Mouse (Mus musculus) forebrain, embryonic 15.5 days (tissue): ENCODE measurements at regions not wholly inside any gene's neighbourhood (a gene's known extent, or its start where the extent isn't known, plus 50 kb on each side); places are given as distances from the start of the nearest gene placed in this dataset.

Source experiments
- ATAC-seq: fragments of 200-750 bp; cut with Nextera tagmentation; replicated peaks from 2 replicates; pipeline ENCODE4 v1.8.0; 2017; ENCODE audit warnings: mild to moderate bottlenecking, moderate TSS enrichment, moderate library complexity
- H3K27ac ChIP-seq: fragments of 300-500 bp; sonication (generic); replicated peaks from 2 replicates; pipeline ENCODE4 v1.5.1; 2015; ENCODE audit warnings: mild to moderate bottlenecking, inconsistent platforms
- H3K27me3 ChIP-seq: fragments of 300-500 bp; sonication (generic); 2 replicates; pipeline ENCODE4 v1.6.1; 2015; ENCODE audit warnings: inconsistent platforms
- H3K36me3 ChIP-seq: fragments of 300-500 bp; sonication (generic); 2 replicates; pipeline ENCODE4 v1.6.1; 2015; ENCODE audit warnings: mild to moderate bottlenecking, inconsistent platforms
- H3K4me1 ChIP-seq: fragments of 300-500 bp; sonication (generic); 2 replicates; pipeline ENCODE4 v1.6.1; 2015; ENCODE audit warnings: inconsistent platforms
- H3K4me2 ChIP-seq: fragments of 300-500 bp; sonication (generic); replicated peaks from 2 replicates; pipeline ENCODE4 v1.6.1; 2015; ENCODE audit warnings: mild to moderate bottlenecking, inconsistent platforms
- H3K4me3 ChIP-seq: fragments of 300-500 bp; sonication (generic); 2 replicates; pipeline ENCODE4 v1.5.1; 2015; ENCODE audit warnings: mild to moderate bottlenecking, inconsistent platforms
- H3K9ac ChIP-seq: fragments of 300-500 bp; sonication (generic); replicated peaks from 2 replicates; pipeline ENCODE4 v1.6.1; 2015; ENCODE audit warnings: mild to moderate bottlenecking, inconsistent platforms
- H3K9me3 ChIP-seq: fragments of 300-500 bp; sonication (generic); 2 replicates; pipeline ENCODE4 v1.6.1; 2016; ENCODE audit warnings: inconsistent platforms
- WGBS: fragments of 180-500 bp; shearing (Covaris S2); methylation state at CpG from one replicate; pipeline ENCODE4 v1.1.7; 2015; ENCODE audit warnings: mixed read lengths; 5-methylcytosine and 5-hydroxymethylcytosine counted together

DNA sequence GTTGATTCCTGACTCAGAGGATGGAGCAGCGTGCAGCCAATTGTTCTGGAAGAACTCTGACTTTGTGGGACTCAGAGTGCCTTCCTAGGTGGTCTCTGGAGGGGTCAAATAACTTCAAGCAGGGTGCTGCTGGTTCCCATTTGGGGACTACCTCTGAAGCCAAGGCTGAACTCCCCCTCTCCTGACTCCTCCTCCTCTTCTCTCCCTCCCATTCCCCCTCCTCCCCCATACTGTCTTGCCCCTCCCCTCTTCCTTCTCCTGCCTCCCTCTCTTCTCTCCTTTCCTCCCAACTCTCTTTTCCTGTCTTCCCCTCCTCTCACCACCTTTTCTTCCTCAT, 632.1 kb downstream of the Zfp706 start:
- Histone ChIP-seq H3K4me3 (no peak overlapping the region; the same call in 1 of the 2 replicates), H3K9ac (0 out of 2 replicates have a peak overlapping the region, but pooled peaks have one; percentile 39), H3K27ac (no peak overlapping the region), H3K27me3 (0 out of 2 replicates have a peak, but pooled peaks cover 3% of the 10 kb centered on the region), H3K36me3 (no peaks in the 10 kb centered on the region), H3K9me3 (no peaks in the 10 kb centered on the region), H3K4me1 (peaks cover 18% of the 10 kb centered on the region), H3K4me2 (peak overlapping the region; percentile 67)
- WGBS, result 0% methylated on average over 1 of the region's 1 CpGs
- ATAC-seq, result 0 out of 2 replicates have a peak, but pooled peaks have one; percentile 59

DNA sequence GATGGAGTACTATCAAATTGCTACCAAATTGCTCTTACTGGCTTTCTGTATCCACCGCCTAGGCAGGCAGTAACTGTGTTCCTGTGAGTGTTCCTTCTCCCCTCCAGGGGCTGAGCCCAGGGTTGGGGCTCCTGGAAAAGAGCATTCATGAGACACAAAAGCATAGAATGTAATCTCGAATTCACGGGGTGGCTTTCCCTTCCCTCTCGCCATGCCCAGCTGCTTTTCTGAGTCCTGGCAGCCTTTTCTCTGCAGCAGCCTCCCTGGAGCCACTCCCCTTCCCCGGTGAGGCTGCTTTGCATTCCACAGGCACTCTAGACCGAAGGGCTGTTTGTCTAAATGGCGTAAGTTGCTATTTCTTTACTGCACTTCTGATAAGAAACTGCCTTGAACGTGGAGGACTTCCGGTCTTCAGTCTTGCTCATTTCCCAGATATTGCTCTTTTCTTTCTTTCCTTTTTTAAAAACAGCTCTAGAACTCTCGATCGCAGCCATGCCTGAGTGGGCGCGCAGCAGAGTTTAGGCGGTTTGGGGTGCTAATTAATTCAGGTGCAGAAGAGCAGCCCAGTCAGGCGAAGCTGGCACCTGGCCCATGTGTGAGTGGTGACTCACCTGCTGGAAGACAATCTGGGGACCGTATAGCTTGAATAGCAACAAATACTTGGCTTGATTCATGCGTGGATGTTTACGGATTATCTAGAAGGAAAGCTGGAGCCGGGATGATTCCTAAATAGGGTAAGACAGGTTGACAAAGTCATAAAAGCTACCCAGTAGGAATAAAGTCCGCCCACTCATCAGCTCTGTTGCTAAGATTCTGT, 632.6 kb downstream of the Zfp706 start:
- peaks cover 18% of the 10 kb centered on the region for H3K4me1 ChIP-seq
- H3K9ac ChIP-seq, result peak overlapping the region; percentile 39
- peak; percentile 81 for ATAC-seq
- H3K27me3 ChIP-seq, result 0 out of 2 replicates have a peak, but pooled peaks cover 3% of the 10 kb centered on the region
- H3K36me3 ChIP-seq, result no peaks in the 10 kb centered on the region
- 0 out of 2 replicates have a peak overlapping the region, but pooled peaks have one; percentile 14 for H3K27ac ChIP-seq
- peak overlapping the region; percentile 67 for H3K4me2 ChIP-seq
- WGBS, result under 1% methylated on average over 20 of the region's 20 CpGs
- peak overlapping the region; percentile 40 for H3K4me3 ChIP-seq
- H3K9me3 ChIP-seq, result no peaks in the 10 kb centered on the region

DNA sequence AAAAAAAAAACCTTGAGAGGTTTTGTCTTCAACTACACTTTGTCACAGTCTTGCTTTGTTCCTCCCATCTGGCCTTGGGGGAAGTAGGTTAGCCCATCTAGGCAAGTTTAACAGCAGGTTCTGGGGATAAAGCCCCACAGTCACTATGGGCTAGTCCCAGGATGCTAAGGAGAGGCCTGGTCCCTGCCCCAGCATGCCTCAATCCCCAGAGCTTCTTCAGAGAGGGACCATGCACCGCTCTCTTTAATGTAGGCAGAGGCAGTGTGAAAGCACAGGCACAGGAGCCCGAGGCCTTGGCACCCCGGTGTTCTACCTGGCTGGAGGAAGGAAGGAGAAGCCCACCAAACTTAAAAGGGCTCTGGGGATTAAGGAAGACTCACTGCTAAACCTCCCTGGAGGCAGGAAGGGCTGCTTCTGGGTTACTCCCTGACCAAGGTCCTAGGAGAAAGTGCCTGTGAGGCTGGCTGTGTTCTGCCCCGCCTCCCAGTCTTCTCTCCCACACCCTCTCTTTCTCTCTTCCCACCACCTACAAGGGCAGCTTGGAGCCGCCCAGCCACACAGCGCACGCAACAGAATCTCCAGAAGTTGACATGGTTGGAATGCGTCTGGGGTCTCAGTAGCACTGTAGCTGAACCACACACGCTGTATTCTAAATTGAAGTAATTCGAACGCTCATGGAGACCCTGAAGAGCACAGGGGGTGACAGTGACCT, 633.5 kb downstream of the Zfp706 start:
- Histone ChIP-seq H3K27me3 (0 out of 2 replicates have a peak, but pooled peaks cover 3% of the 10 kb centered on the region), H3K36me3 (no peaks in the 10 kb centered on the region), H3K9ac (peak overlapping the region; percentile 39), H3K27ac (no peak overlapping the region), H3K4me3 (peak overlapping the region; percentile 40), H3K9me3 (no peaks in the 10 kb centered on the region), H3K4me1 (peaks cover 18% of the 10 kb centered on the region), H3K4me2 (peak overlapping the region; percentile 67)
- 6% methylated on average over 11 of the region's 11 CpGs for WGBS
- ATAC-seq, result peak; percentile 49; the same call in 1 of the 2 replicates

DNA sequence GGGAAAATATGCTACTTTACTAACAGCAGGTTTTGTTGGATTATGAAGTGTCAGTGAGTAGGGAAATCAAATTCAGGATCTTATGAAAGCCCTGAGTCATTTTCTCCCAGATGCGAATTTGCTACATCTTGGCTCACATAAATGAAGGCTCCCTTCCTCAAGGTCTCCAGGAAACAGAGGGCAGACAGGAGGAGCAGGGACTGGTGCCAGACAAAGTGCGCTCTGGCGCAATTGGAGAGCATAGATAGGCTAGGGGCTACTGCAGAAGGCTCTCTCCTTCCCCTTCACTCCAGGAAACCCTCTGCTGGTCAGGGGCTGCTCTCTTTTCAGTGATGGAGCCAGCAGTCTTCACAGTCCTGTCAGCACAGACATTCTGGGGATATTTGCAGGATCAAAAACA, 634.1 kb downstream of the Zfp706 start:
- no peak overlapping the region for H3K4me3 ChIP-seq
- H3K36me3 ChIP-seq, result no peaks in the 10 kb centered on the region
- 39% methylated on average over 3 of the region's 3 CpGs for WGBS

DNA sequence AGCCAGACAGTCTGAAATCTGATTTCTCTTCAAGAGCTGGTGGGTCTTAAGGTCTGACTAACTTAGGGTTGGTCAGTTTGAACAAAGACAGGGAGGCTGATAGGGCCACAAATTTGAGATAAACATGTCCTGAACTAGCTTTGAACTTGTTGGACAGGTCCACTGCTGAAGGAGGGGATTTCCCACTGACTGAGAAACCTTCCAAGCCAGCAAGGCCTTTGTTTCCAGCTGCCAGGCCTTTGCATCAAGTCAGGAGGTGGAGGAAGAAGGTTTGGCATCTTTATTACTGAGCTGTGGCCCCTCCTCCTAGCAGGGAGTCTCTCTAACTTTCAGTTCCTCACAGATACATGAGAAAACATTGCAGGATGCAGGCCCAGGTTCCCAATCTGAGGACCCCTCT, 636.2 kb downstream of the Zfp706 start:
- Histone ChIP-seq H3K4me3 (no peak overlapping the region), H3K27ac (no peak overlapping the region), H3K9me3 (no peaks in the 10 kb centered on the region), H3K36me3 (no peaks in the 10 kb centered on the region), H3K4me1 (peaks cover 18% of the 10 kb centered on the region), H3K4me2 (no peak overlapping the region), H3K9ac (no peak overlapping the region), H3K27me3 (0 out of 2 replicates have a peak, but pooled peaks cover 3% of the 10 kb centered on the region)
- no peak for ATAC-seq

More for the DNA sequence above, 634.1 kb downstream of the Zfp706 start:
- Histone ChIP-seq H3K9ac (no peak overlapping the region), H3K27me3 (0 out of 2 replicates have a peak, but pooled peaks cover 3% of the 10 kb centered on the region), H3K4me1 (peaks cover 18% of the 10 kb centered on the region), H3K4me2 (no peak overlapping the region), H3K27ac (no peak overlapping the region), H3K9me3 (no peaks in the 10 kb centered on the region)
- no peak for ATAC-seq

DNA sequence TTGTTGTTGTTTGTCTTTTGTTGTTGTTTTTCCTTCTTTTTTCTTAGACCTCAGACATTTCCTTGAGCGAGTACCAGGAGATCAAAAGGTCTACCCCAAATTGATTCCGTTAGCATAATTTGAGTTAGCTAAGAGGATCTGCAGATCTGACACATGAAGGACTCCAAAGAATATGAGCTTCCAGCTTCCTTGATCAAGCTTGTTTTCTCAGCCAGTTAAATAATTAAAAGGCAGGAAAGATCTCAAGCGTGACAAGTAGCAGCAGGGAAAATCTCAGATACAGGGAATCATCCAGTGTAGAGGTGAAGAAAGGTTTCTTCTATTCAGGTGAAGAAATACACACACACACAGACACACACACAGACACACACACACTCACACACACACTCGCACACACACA, 636.7 kb downstream of the Zfp706 start:
- H3K4me1 ChIP-seq, result peaks cover 18% of the 10 kb centered on the region
- 0 out of 2 replicates have a peak, but pooled peaks cover 3% of the 10 kb centered on the region for H3K27me3 ChIP-seq
- WGBS, result 74% methylated on average over 4 of the region's 4 CpGs
- no peak overlapping the region for H3K27ac ChIP-seq
- no peaks in the 10 kb centered on the region for H3K36me3 ChIP-seq
- H3K9ac ChIP-seq, result no peak overlapping the region
- ATAC-seq, result no peak
- no peak overlapping the region for H3K4me3 ChIP-seq
- H3K9me3 ChIP-seq, result no peaks in the 10 kb centered on the region
- H3K4me2 ChIP-seq, result no peak overlapping the region

DNA sequence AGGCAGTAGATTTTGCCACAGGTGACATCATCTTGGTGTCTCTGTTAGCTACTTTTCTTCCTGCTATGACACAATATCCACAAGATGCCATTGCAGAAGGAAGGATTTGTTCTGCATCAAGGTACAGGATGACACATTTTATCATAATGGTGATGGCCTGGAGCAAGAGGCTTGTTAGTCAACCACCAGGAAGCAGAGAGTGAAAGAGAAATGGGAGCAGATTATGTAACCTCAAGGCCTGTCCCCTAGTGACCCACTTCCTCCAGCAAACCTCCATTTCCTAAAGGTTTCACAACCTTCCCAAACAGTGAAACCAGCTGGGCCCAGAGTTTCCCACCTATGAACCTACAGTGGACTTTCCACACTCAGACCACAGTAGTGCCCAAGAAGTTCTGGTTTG, 640.3 kb downstream of the Zfp706 start:
- ATAC-seq, result no peak
- H3K4me2 ChIP-seq, result no peak overlapping the region
- H3K9me3 ChIP-seq, result no peaks in the 10 kb centered on the region
- no peaks in the 10 kb centered on the region for H3K4me1 ChIP-seq
- H3K27ac ChIP-seq, result no peak overlapping the region
- no peak overlapping the region for H3K9ac ChIP-seq
- H3K36me3 ChIP-seq, result no peaks in the 10 kb centered on the region
- no peak overlapping the region for H3K4me3 ChIP-seq
- H3K27me3 ChIP-seq, result no peaks in the 10 kb centered on the region

DNA sequence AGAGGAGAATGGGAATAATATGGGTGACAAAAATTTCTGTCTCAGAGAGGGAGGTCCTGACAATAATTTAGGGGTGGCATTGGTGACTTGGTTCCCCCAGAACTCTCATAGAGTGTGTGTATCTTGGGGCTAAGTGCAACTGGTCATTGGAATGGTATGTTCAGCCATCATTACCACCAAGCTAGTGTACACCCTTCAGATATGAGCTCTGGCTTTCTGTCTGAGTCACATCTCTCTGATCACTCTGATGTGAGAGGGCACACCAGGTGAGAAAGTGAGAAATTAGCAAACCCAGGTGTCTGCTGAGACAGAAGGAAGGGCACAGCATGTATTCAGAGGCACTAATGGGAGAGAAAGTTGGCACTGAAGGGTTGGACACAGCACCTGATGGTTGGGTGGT, 642.8 kb downstream of the Zfp706 start:
- Histone ChIP-seq H3K9me3 (no peaks in the 10 kb centered on the region), H3K27ac (no peak overlapping the region), H3K4me2 (no peak overlapping the region), H3K36me3 (no peaks in the 10 kb centered on the region), H3K27me3 (no peaks in the 10 kb centered on the region), H3K4me1 (no peaks in the 10 kb centered on the region), H3K4me3 (no peak overlapping the region), H3K9ac (no peak overlapping the region)
- ATAC-seq, result no peak

DNA sequence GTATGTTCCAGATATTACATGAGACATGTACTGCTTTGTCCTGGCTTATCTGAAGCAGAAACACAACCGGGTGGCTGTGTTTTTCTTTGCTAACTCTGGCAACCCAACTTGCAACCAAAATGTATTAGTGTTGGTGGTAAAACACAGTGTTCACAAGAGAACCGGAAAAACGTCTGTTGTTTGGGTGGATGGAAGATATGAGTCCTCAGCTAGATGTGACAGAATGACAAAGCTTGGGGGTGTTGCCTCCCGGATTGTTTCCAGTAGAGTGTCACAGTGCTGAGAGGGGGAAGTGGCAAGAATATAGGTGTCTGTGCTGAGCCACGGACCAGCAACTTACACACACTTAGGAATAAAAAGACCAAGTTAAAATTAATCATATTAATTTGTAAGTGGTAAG, 643.5 kb downstream of the Zfp706 start:
- WGBS, result 80% methylated on average over 5 of the region's 5 CpGs

DNA sequence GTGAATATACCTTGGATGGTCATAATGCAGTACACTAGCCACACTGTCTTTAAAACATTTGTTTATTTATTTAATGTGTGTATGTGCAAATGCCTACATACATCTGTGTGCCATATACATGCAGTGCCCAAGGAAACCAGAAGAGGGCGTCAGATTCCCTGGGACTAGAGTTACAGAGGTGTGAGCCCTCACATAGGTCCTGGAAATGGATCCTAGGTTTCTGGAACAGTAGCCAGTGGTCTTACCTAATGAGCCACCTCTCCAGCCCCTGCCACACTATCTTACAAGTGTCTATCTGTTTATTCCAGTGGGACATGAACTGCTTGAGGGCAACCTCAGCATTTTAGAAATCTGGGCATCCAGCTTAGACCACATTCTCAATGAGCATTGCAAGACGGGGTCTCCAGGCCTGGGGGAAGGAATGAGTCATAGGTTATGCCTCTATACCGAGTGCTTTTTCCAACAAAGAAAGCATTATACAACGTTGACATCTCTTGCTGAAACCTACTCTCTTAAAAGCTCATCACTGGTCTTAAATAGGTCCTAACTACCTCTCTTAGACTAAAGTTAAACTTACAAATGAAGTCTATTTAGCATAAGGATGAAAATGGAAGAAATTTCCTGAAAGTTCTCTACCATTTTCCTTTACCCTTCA, 644.5 kb downstream of the Zfp706 start:
- Histone ChIP-seq H3K27ac (no peak overlapping the region), H3K9ac (no peak overlapping the region), H3K4me2 (no peak overlapping the region), H3K9me3 (no peaks in the 10 kb centered on the region), H3K36me3 (no peaks in the 10 kb centered on the region), H3K27me3 (no peaks in the 10 kb centered on the region), H3K4me1 (no peaks in the 10 kb centered on the region), H3K4me3 (no peak overlapping the region)
- ATAC-seq, result no peak
- WGBS, result 66% methylated on average over 4 of the region's 4 CpGs

More for the DNA sequence above, 643.5 kb downstream of the Zfp706 start:
- H3K36me3 ChIP-seq, result no peaks in the 10 kb centered on the region
- no peak for ATAC-seq
- H3K9me3 ChIP-seq, result no peaks in the 10 kb centered on the region
- no peak overlapping the region for H3K27ac ChIP-seq
- no peaks in the 10 kb centered on the region for H3K4me1 ChIP-seq
- H3K4me3 ChIP-seq, result no peak overlapping the region
- no peak overlapping the region for H3K9ac ChIP-seq
- H3K27me3 ChIP-seq, result no peaks in the 10 kb centered on the region
- no peak overlapping the region for H3K4me2 ChIP-seq

DNA sequence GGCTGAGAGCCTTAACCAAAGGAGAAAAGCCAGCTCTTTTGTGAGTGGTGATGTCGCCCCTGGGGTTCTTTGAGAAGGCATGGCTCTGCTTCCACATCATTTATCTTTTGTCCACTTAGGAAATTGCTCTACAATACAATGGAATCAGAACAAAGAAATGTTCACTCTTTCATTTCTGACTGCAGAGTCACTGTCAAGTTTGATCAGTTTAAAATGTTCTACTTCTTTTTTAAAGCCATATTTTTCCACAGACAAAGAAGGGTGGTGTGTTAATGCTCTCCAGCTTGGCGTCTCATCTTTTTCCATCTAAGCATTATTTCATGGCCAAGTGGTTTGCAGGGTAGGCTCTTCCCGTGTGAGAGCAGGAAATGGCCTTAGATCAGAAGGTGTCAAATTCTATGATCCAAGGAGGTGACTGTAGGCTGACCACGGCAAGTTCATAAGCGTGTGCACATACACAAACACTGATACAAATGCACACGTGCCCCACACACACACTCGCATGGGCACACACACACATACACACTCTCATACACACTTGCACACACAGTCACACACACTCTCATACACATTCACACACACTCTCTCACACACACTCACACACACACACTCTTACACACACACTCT, 645.9 kb downstream of the Zfp706 start:
- no peaks in the 10 kb centered on the region for H3K36me3 ChIP-seq
- no peak overlapping the region for H3K4me3 ChIP-seq
- no peak overlapping the region for H3K27ac ChIP-seq
- H3K27me3 ChIP-seq, result no peaks in the 10 kb centered on the region
- no peaks in the 10 kb centered on the region for H3K4me1 ChIP-seq
- ATAC-seq, result no peak
- 50% methylated on average over 7 of the region's 7 CpGs for WGBS
- H3K4me2 ChIP-seq, result no peak overlapping the region
- no peak overlapping the region for H3K9ac ChIP-seq
- no peaks in the 10 kb centered on the region for H3K9me3 ChIP-seq
